Mouse (Mus musculus): ENCODE measurements at regions not wholly inside any gene's neighbourhood (a gene's known extent, or its start where the extent isn't known, plus 50 kb on each side); places are given as distances from the start of the nearest gene placed in this dataset.

DNA sequence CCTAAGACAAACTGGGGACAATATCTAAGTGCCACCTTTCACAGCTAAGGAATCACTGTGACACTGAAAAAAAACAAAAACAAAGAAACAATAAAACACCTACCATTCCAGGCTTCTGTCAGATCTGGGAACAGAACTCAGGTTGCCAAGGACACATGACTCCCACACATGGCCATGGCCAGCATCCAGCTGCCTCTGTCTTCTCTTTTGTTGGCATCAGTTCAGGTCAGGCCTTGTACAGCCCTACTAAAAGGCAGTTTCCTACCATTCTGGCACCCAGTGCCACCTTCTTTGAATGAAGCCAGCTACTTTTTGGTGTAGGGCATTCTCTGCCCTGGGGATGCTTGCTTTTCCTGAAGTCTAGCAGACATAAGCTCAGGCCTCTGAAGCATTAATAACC is 118.8 kb downstream of the Cd83 start:
- TF ChIP-seq CTCF (IDR thresholded peaks at IDR 0.05; ENCODE audit: low read depth) (no peak), EP300 (IDR thresholded peaks at IDR 0.05; ENCODE audit: low read depth) (no peak)
- Histone ChIP-seq H3K27ac (ENCODE audit: low read depth) (no peak overlapping the region), H3K9ac (replicated peaks; ENCODE audit: low read depth, low read length) (no peak overlapping the region), H3K4me2 (ENCODE audit: low read depth, low read length) (no peak overlapping the region), H3K4me1 (ENCODE audit: control insufficient read depth, insufficient read depth) (peaks cover 27% of the 10 kb centered on the region), H3K4me3 (ENCODE audit: low read depth, low read length) (no peak overlapping the region), H3K9me3 (replicated peaks; ENCODE audit: control insufficient read depth, low read length) (no peaks in the 10 kb centered on the region), H3K36me3 (replicated peaks; ENCODE audit: control insufficient read depth, insufficient read depth, low read length) (no peaks in the 10 kb centered on the region), H3K27me3 (ENCODE audit: control insufficient read depth, insufficient read depth, low read length) (no peaks in the 10 kb centered on the region)
- DNase-seq (ENCODE audit: low spot score) (peak; percentile 36), ATAC-seq (ENCODE audit: insufficient read depth, low read depth) (0 out of 2 replicates have a peak, but pooled peaks have one; percentile 30)

DNA sequence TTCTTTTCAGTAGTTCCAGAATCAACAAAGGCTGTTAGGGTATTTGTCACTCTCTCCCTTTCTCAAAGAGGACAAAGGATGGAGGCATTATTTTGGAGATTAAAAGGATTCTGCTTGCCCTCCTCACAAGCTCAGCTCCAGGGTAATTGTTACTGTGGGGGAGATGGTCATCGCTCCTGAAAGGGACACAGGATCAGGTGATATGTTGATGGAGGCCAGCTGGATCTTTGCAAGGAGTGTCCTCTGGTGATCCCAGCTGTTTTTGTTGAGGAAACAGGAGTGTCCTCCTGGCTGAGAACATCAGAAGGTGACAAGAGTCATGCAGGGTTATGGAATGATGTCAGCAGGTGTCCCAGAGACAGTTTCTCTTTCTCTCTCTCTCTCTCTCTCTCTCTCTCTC is 119.7 kb downstream of the Cd83 start:
- Histone ChIP-seq H3K4me1 (ENCODE audit: control insufficient read depth, insufficient read depth) (peaks cover 29% of the 10 kb centered on the region), H3K36me3 (replicated peaks; ENCODE audit: control insufficient read depth, insufficient read depth, low read length) (no peaks in the 10 kb centered on the region), H3K9me3 (replicated peaks; ENCODE audit: control insufficient read depth, low read length) (no peaks in the 10 kb centered on the region), H3K9ac (replicated peaks; ENCODE audit: low read depth, low read length) (no peak overlapping the region), H3K27ac (ENCODE audit: low read depth) (no peak overlapping the region), H3K27me3 (ENCODE audit: control insufficient read depth, insufficient read depth, low read length) (no peaks in the 10 kb centered on the region), H3K4me2 (ENCODE audit: low read depth, low read length) (no peak overlapping the region), H3K4me3 (ENCODE audit: low read depth, low read length) (no peak overlapping the region)
- no peak for TF ChIP-seq CTCF (IDR thresholded peaks at IDR 0.05; ENCODE audit: low read depth)
- no peak for TF ChIP-seq EP300 (IDR thresholded peaks at IDR 0.05; ENCODE audit: low read depth)
- 67% methylated on average over 1 of the region's 1 CpGs for WGBS
- DNase-seq (ENCODE audit: low spot score) = no peak
- ATAC-seq (ENCODE audit: insufficient read depth, low read depth) = no peak

DNA sequence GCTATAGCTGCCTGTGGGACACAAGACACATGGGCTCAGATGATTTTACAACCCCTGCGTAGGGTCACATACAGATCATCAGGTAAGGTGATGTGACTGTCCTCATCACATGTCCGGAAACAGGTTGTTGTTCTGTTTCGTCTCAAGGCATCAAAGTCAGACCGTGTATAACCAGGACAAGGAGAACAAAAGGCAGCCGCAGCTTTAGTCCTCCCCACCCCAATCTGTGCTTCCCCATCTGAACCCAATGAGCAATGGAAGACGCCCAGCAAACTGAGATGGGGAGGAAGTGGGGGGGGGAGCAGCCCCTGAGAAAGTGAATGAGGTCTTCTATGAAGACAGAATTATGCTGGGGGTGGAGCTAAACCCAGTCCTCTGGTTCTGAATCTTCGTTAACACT is 121.7 kb downstream of the Cd83 start:
- H3K4me3 ChIP-seq (ENCODE audit: low read depth, low read length) = no peak overlapping the region
- WGBS = 79% methylated on average over 7 of the region's 7 CpGs
- TF ChIP-seq CTCF (IDR thresholded peaks at IDR 0.05; ENCODE audit: low read depth) = no peak
- no peak for TF ChIP-seq EP300 (IDR thresholded peaks at IDR 0.05; ENCODE audit: low read depth)

DNA sequence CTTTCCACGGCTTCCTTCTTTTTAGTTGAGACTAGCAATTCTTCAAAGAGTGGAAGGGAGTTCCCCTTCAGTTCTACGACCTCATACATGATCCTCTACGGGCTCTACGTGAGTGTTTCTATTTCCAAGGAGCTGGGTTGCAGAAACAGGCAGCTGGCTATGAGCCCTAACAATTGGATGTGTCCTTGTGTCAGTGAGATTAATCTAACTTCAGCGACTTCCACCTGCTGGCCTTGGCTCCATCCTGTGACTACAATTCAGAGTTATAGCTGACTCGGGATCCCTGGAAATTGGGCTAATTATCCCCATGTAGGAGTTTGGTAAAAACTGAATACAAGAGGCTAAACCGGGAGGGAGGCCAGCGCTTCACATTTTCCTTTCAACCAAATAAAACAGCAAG is 122.8 kb downstream of the Cd83 start:
- Histone ChIP-seq H3K4me1 (ENCODE audit: control insufficient read depth, insufficient read depth) (peaks cover 29% of the 10 kb centered on the region), H3K27me3 (ENCODE audit: control insufficient read depth, insufficient read depth, low read length) (no peaks in the 10 kb centered on the region), H3K4me3 (ENCODE audit: low read depth, low read length) (no peak overlapping the region), H3K9ac (replicated peaks; ENCODE audit: low read depth, low read length) (no peak overlapping the region), H3K27ac (ENCODE audit: low read depth) (0 out of 2 replicates have a peak overlapping the region, but pooled peaks have one; percentile 58), H3K36me3 (replicated peaks; ENCODE audit: control insufficient read depth, insufficient read depth, low read length) (no peaks in the 10 kb centered on the region), H3K9me3 (replicated peaks; ENCODE audit: control insufficient read depth, low read length) (no peaks in the 10 kb centered on the region), H3K4me2 (ENCODE audit: low read depth, low read length) (0 out of 2 replicates have a peak overlapping the region, but pooled peaks have one; percentile 3)
- WGBS = 45% methylated on average over 8 of the region's 8 CpGs
- ATAC-seq (ENCODE audit: insufficient read depth, low read depth) (no peak), DNase-seq (ENCODE audit: low spot score) (peak; percentile 25)
- TF ChIP-seq CTCF (IDR thresholded peaks at IDR 0.05; ENCODE audit: low read depth) = no peak
- TF ChIP-seq EP300 (IDR thresholded peaks at IDR 0.05; ENCODE audit: low read depth) = no peak

More for the DNA sequence above, 121.7 kb downstream of the Cd83 start:
- no peak overlapping the region for H3K9ac ChIP-seq (replicated peaks; ENCODE audit: low read depth, low read length)
- H3K27me3 ChIP-seq (ENCODE audit: control insufficient read depth, insufficient read depth, low read length) = no peaks in the 10 kb centered on the region
- peaks cover 29% of the 10 kb centered on the region for H3K4me1 ChIP-seq (ENCODE audit: control insufficient read depth, insufficient read depth)
- no peak overlapping the region for H3K27ac ChIP-seq (ENCODE audit: low read depth)
- no peak overlapping the region for H3K4me2 ChIP-seq (ENCODE audit: low read depth, low read length)
- no peaks in the 10 kb centered on the region for H3K36me3 ChIP-seq (replicated peaks; ENCODE audit: control insufficient read depth, insufficient read depth, low read length)
- ATAC-seq (ENCODE audit: insufficient read depth, low read depth) (no peak), DNase-seq (ENCODE audit: low spot score) (no peak)
- H3K9me3 ChIP-seq (replicated peaks; ENCODE audit: control insufficient read depth, low read length) = no peaks in the 10 kb centered on the region

DNA sequence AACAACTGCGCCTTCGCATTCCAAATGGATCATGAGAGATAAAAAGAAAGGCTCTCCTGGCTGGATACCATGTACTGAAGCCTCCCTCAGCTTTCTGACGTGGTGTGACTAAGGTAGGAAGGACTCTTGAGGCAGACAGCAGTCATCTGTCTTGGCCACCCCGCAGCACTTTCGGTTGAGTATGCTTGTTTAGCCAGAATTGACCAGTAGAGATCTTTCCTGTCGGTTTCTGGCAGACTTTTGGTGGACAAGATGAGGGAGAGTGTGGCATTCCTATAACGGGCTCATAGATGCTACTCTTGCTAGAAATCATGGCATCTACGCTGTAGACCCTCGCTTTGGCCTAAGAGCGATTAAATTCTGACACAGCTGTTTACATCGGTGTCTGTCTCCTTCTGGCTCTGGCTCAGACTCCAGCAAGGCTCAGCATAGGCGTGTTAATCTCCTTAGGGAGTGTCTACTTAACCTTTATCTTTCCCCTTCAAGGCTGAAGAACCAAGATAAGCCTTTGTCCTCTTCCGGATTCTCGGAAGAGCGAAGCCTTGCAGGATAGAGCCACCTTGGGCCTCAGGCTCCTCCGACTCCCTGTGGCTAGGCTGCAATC is 123.6 kb downstream of the Cd83 start:
- ATAC-seq (ENCODE audit: insufficient read depth, low read depth) (no peak), DNase-seq (ENCODE audit: low spot score) (no peak)
- Histone ChIP-seq H3K9ac (replicated peaks; ENCODE audit: low read depth, low read length) (no peak overlapping the region), H3K4me3 (ENCODE audit: low read depth, low read length) (no peak overlapping the region), H3K4me2 (ENCODE audit: low read depth, low read length) (0 out of 2 replicates have a peak overlapping the region, but pooled peaks have one; percentile 35), H3K27me3 (ENCODE audit: control insufficient read depth, insufficient read depth, low read length) (no peaks in the 10 kb centered on the region), H3K9me3 (replicated peaks; ENCODE audit: control insufficient read depth, low read length) (no peaks in the 10 kb centered on the region), H3K4me1 (ENCODE audit: control insufficient read depth, insufficient read depth) (peaks cover 26% of the 10 kb centered on the region), H3K27ac (ENCODE audit: low read depth) (peak overlapping the region; percentile 58), H3K36me3 (replicated peaks; ENCODE audit: control insufficient read depth, insufficient read depth, low read length) (no peaks in the 10 kb centered on the region)
- TF ChIP-seq EP300 (IDR thresholded peaks at IDR 0.05; ENCODE audit: low read depth) (no peak), CTCF (IDR thresholded peaks at IDR 0.05; ENCODE audit: low read depth) (no peak)
- 42% methylated on average over 16 of the region's 16 CpGs for WGBS

DNA sequence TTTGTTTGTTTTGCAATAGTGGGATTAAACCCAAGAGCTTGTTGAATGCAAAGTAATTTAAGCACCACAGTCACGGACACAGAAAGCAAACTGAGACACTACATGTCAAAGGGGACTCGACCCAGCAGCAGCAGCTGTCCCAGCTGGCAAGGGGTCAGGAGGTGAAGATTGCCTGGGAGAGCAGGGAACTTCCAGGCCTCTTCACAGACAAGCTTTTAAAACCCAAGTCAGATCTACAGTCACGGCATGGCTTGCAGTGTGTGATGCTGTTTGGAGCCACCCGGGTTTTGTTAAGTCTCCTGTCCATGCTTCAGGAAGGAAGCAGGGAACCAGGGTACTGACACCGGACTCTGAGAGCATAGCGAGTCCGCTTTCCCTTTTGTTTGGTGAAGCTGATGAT is 125.4 kb downstream of the Cd83 start:
- no peak overlapping the region for H3K9ac ChIP-seq (replicated peaks; ENCODE audit: low read depth, low read length)
- H3K27ac ChIP-seq (ENCODE audit: low read depth) = no peak overlapping the region
- ATAC-seq (ENCODE audit: insufficient read depth, low read depth) (no peak), DNase-seq (ENCODE audit: low spot score) (no peak)
- H3K27me3 ChIP-seq (ENCODE audit: control insufficient read depth, insufficient read depth, low read length) = no peaks in the 10 kb centered on the region
- peaks cover 20% of the 10 kb centered on the region for H3K4me1 ChIP-seq (ENCODE audit: control insufficient read depth, insufficient read depth)
- no peak overlapping the region for H3K4me2 ChIP-seq (ENCODE audit: low read depth, low read length)
- TF ChIP-seq CTCF (IDR thresholded peaks at IDR 0.05; ENCODE audit: low read depth) (no peak), EP300 (IDR thresholded peaks at IDR 0.05; ENCODE audit: low read depth) (no peak)
- no peaks in the 10 kb centered on the region for H3K36me3 ChIP-seq (replicated peaks; ENCODE audit: control insufficient read depth, insufficient read depth, low read length)
- H3K4me3 ChIP-seq (ENCODE audit: low read depth, low read length) = no peak overlapping the region
- no peaks in the 10 kb centered on the region for H3K9me3 ChIP-seq (replicated peaks; ENCODE audit: control insufficient read depth, low read length)
- WGBS = 43% methylated on average over 7 of the region's 7 CpGs

Measured in heart, postnatal 0 days (tissue).